Mouse (Mus musculus): ENCODE measurements around the gene Agap3. TPM values are rescaled to one million over a fixed set of nuclear protein-coding genes. Genes with fewer than 3 reads are reported as not detected.

The Agap3 gene
- polyA plus RNA-seq, 1 experiment from 2014 or later = 33.9 TPM

DNA sequence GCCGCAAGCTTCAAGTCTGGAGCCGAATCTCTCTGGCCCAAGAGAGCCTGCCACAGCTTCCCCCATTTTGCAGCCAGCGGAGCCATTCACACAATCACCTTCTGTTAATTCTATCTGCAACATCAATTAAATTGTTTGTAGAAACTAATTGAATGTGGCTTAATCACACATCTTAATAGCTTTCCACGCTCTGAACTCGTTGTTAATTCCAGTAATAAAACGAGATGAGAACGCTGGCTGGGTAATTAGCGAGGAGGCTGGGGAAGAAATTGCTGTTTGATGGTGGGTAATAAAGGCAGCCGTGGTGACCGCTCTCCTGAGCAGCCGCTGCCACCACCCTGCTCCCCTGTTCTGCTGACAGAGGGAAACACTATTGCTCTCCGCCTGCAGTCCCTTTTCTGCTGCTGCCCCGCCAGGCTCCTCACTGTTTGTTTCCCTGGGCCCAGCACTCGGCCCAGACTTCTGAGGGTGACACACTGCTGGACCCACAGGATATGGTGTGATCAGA lies 38.5 kb downstream of the Agap3 start:
- H3K36me3 ChIP-seq (ENCODE audit: control insufficient read depth, insufficient read depth, low read length) = peaks cover 95% of the 10 kb centered on the region
- DNase-seq (ENCODE audit: low spot score) = no peak
- H3K4me3 ChIP-seq (ENCODE audit: low read depth, low read length) = no peak overlapping the region
- no peaks in the 10 kb centered on the region for H3K9me3 ChIP-seq (ENCODE audit: control insufficient read depth, low read length)
- H3K27ac ChIP-seq (replicated peaks; ENCODE audit: low read depth, low read length) = no peak overlapping the region
- no peak overlapping the region for H3K4me2 ChIP-seq (ENCODE audit: low read depth, low read length)
- no peak overlapping the region for H3K9ac ChIP-seq (ENCODE audit: low read depth, low read length)
- 78% methylated on average over 13 of the region's 14 CpGs for WGBS
- no peaks in the 10 kb centered on the region for H3K27me3 ChIP-seq (replicated peaks; ENCODE audit: control insufficient read depth, insufficient read depth, low read length)
- no peak for ATAC-seq (ENCODE audit: low read depth)
- no peaks in the 10 kb centered on the region for H3K4me1 ChIP-seq (ENCODE audit: control insufficient read depth, insufficient read depth, low read length)

DNA sequence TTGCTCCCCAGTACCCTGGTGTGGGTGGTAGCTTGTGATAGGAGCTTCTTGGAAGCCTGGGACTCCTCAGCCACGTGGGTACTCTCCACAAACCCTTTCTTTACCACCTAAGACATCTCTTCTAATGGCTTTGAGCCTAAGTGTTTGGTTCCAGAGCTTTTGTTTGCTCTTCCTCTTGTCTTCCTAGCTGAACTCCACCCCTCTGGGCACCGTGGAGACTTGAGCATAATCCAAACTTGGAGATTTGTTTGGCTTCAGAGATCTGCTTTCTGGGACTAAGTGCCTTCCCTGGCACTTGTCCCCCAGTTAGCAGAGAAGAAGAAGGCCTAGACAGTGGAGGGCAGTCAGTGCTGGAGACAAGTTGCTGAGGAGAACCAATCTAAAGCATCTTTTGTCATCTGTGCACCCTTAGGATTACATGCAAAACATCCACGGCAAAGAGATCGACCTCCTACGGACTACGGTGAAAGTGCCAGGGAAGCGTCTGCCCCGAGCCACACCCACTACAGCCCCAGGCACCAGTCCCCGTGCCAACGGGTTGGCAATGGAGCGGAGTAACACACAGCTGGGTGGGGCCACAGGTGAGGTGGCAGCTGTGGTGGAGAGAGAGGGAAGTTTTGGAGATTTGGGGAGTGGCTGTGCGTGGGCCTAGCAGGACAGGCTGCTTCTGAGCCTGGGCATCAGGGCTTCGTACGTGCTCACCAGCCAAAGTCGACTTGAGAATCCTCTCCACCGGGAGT lies 40.7 kb downstream of the Agap3 start:
- no peaks in the 10 kb centered on the region for H3K4me1 ChIP-seq (ENCODE audit: control insufficient read depth, insufficient read depth, low read length)
- WGBS = 83% methylated on average over 16 of the region's 16 CpGs
- H3K36me3 ChIP-seq (ENCODE audit: control insufficient read depth, insufficient read depth, low read length) = peaks cover 96% of the 10 kb centered on the region
- no peak for ATAC-seq (ENCODE audit: low read depth)
- no peaks in the 10 kb centered on the region for H3K9me3 ChIP-seq (ENCODE audit: control insufficient read depth, low read length)
- H3K27me3 ChIP-seq (replicated peaks; ENCODE audit: control insufficient read depth, insufficient read depth, low read length) = no peaks in the 10 kb centered on the region
- DNase-seq (ENCODE audit: low spot score) = no peak
- no peak overlapping the region for H3K9ac ChIP-seq (ENCODE audit: low read depth, low read length)
- no peak overlapping the region for H3K4me2 ChIP-seq (ENCODE audit: low read depth, low read length)
- H3K4me3 ChIP-seq (ENCODE audit: low read depth, low read length) = no peak overlapping the region
- no peak overlapping the region for H3K27ac ChIP-seq (replicated peaks; ENCODE audit: low read depth, low read length)

DNA sequence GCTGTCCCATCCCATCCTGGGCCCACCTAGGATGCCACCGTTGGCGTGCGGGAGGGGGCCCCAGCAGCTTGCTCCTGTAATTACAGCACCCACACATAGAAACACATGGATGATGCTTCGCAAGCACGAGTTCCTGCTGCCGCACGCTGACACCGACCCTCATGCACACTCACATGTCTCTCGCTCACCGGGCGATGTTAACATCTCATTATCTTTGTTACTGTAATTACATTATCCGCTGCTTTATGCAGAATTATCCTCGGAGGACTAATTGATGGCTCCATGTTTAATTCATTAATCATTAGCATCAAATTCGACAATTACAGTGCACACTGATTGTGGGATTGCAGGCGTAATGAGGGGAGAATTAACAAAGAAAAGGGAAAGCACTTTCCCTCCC lies 43.0 kb downstream of the Agap3 start:
- peaks cover 96% of the 10 kb centered on the region for H3K36me3 ChIP-seq (ENCODE audit: control insufficient read depth, insufficient read depth, low read length)
- no peaks in the 10 kb centered on the region for H3K9me3 ChIP-seq (ENCODE audit: control insufficient read depth, low read length)
- 80% methylated on average over 15 of the region's 15 CpGs for WGBS
- no peak overlapping the region for H3K4me3 ChIP-seq (ENCODE audit: low read depth, low read length)
- DNase-seq (ENCODE audit: low spot score) (no peak), ATAC-seq (ENCODE audit: low read depth) (no peak)
- H3K27me3 ChIP-seq (replicated peaks; ENCODE audit: control insufficient read depth, insufficient read depth, low read length) = no peaks in the 10 kb centered on the region
- no peak overlapping the region for H3K4me2 ChIP-seq (ENCODE audit: low read depth, low read length)
- no peak overlapping the region for H3K9ac ChIP-seq (ENCODE audit: low read depth, low read length)
- no peak overlapping the region for H3K27ac ChIP-seq (replicated peaks; ENCODE audit: low read depth, low read length)
- H3K4me1 ChIP-seq (ENCODE audit: control insufficient read depth, insufficient read depth, low read length) = no peaks in the 10 kb centered on the region

DNA sequence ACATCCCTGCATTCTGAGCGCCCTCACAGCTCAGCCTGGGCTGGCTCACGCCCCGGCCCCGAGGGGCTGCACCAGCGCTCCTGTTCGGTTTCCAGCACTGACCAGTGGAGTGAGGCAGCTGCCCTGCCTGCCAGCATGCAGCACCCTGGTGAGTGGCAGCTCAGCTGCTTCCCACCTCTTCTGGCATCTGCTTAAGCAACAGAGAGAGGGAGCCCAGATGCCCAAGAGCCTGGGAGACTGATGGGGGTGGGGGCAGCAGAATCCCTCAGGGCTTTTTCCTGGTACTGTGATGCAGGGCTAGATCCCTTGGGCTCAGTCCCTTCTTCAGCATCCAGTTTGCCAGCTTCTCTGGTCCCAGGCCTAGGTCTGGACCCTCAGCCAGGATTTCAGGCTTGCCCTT lies 44.8 kb downstream of the Agap3 start:
- Histone ChIP-seq H3K9ac (ENCODE audit: low read depth, low read length) (no peak overlapping the region), H3K27ac (replicated peaks; ENCODE audit: low read depth, low read length) (no peak overlapping the region), H3K36me3 (ENCODE audit: control insufficient read depth, insufficient read depth, low read length) (peaks cover 96% of the 10 kb centered on the region), H3K9me3 (ENCODE audit: control insufficient read depth, low read length) (no peaks in the 10 kb centered on the region), H3K4me2 (ENCODE audit: low read depth, low read length) (no peak overlapping the region), H3K27me3 (replicated peaks; ENCODE audit: control insufficient read depth, insufficient read depth, low read length) (no peaks in the 10 kb centered on the region), H3K4me1 (ENCODE audit: control insufficient read depth, insufficient read depth, low read length) (no peaks in the 10 kb centered on the region), H3K4me3 (ENCODE audit: low read depth, low read length) (no peak overlapping the region)
- 57% methylated on average over 6 of the region's 6 CpGs for WGBS
- DNase-seq (ENCODE audit: low spot score) (no peak), ATAC-seq (ENCODE audit: low read depth) (no peak)

DNA sequence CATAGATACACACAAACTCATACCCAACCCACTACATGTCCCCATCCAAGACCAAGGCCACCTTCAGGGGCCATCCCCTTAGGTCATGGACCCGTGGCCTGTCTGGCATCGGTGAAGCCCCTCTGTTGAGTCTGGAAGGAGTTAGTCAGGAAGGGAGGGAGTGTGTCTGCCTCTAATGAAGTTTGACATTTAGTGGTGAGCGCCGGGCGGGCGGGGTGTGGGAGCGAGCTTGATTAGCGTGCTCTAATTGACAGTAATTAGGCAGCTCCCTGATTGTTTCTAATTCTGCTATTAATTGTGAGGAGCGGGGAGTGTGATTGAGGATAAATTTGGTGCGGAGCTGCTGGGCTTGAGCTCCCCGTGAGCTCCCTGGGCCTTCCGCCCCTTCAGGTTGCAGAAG lies 45.5 kb downstream of the Agap3 start:
- no peak for ATAC-seq (ENCODE audit: low read depth)
- Histone ChIP-seq H3K36me3 (ENCODE audit: control insufficient read depth, insufficient read depth, low read length) (peaks cover 94% of the 10 kb centered on the region), H3K9me3 (ENCODE audit: control insufficient read depth, low read length) (no peaks in the 10 kb centered on the region), H3K9ac (ENCODE audit: low read depth, low read length) (no peak overlapping the region), H3K4me1 (ENCODE audit: control insufficient read depth, insufficient read depth, low read length) (no peaks in the 10 kb centered on the region), H3K27ac (replicated peaks; ENCODE audit: low read depth, low read length) (no peak overlapping the region), H3K4me3 (ENCODE audit: low read depth, low read length) (no peak overlapping the region), H3K4me2 (ENCODE audit: low read depth, low read length) (no peak overlapping the region), H3K27me3 (replicated peaks; ENCODE audit: control insufficient read depth, insufficient read depth, low read length) (no peaks in the 10 kb centered on the region)
- WGBS = 62% methylated on average over 12 of the region's 12 CpGs
- no peak for DNase-seq (ENCODE audit: low spot score)

DNA sequence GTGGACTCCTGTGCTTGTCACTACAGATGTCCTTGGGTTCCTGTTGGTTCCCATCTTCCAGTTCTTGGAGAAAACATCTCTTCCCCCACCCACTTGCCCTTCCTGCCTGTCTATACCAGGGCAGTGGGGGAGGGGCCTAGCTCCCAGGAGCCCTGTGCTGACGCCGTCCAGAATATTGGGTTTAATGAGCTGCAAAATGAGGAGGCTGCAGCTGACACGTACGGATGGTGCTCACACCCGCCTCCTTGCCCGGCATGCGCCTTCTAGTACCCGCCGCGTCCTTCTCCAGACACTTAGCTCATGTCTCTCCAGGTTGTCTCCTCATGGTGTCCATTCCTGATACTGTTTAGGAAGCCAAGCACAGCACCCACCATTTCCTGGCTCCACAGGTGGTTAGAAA lies 47.1 kb downstream of the Agap3 start:
- Histone ChIP-seq H3K27ac (replicated peaks; ENCODE audit: low read depth, low read length) (no peak overlapping the region), H3K9ac (ENCODE audit: low read depth, low read length) (no peak overlapping the region), H3K27me3 (replicated peaks; ENCODE audit: control insufficient read depth, insufficient read depth, low read length) (no peaks in the 10 kb centered on the region), H3K36me3 (ENCODE audit: control insufficient read depth, insufficient read depth, low read length) (peaks cover 83% of the 10 kb centered on the region), H3K4me1 (ENCODE audit: control insufficient read depth, insufficient read depth, low read length) (no peaks in the 10 kb centered on the region), H3K9me3 (ENCODE audit: control insufficient read depth, low read length) (no peaks in the 10 kb centered on the region), H3K4me2 (ENCODE audit: low read depth, low read length) (no peak overlapping the region), H3K4me3 (ENCODE audit: low read depth, low read length) (no peak overlapping the region)
- no peak for DNase-seq (ENCODE audit: low spot score)
- no peak for ATAC-seq (ENCODE audit: low read depth)
- 78% methylated on average over 10 of the region's 10 CpGs for WGBS

DNA sequence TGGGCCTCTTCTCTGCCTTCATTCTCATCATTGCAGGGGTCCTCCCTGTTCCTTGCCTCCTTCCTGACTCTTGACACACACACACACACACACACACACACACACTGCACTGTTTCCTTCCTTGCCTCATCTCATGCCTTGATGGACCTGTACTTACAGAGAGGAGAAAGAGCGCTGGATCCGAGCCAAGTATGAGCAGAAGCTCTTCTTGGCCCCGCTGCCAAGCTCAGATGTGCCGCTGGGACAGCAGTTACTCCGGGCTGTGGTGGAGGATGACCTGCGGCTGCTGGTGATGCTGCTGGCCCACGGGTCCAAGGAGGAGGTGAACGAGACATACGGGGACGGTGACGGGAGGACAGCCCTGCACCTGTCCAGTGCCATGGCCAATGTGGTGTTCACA lies 48.9 kb downstream of the Agap3 start:
- 73% methylated on average over 11 of the region's 11 CpGs for WGBS
- DNase-seq (ENCODE audit: low spot score) (peak; percentile 65), ATAC-seq (ENCODE audit: low read depth) (no peak)
- Histone ChIP-seq H3K9ac (ENCODE audit: low read depth, low read length) (no peak overlapping the region), H3K36me3 (ENCODE audit: control insufficient read depth, insufficient read depth, low read length) (peaks cover 67% of the 10 kb centered on the region), H3K9me3 (ENCODE audit: control insufficient read depth, low read length) (no peaks in the 10 kb centered on the region), H3K27ac (replicated peaks; ENCODE audit: low read depth, low read length) (no peak overlapping the region), H3K27me3 (replicated peaks; ENCODE audit: control insufficient read depth, insufficient read depth, low read length) (peaks cover 9% of the 10 kb centered on the region), H3K4me3 (ENCODE audit: low read depth, low read length) (no peak overlapping the region), H3K4me1 (ENCODE audit: control insufficient read depth, insufficient read depth, low read length) (0 out of 2 replicates have a peak, but pooled peaks cover 3% of the 10 kb centered on the region), H3K4me2 (ENCODE audit: low read depth, low read length) (no peak overlapping the region)

DNA sequence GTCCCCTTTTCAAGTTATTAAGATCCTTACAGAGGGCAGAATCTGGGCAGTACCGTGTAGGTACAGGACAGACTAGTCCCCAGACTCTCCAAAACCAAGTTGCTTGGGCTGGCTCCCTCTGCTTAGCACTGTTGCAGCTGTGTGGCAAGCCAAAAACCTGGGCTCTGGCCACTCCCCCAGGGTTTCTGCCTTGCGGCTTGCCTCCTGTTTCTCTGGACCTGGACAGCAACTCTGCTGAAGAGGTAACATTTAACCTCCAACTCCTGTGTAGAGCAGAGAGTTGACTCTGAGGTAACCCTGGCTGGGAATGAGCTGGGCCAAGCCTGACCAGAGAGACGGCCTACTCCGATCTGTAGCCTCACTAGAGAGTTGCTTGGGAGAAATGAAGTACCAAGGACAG lies 50.8 kb downstream of the Agap3 start:
- WGBS = 71% methylated on average over 4 of the region's 4 CpGs
- Histone ChIP-seq H3K36me3 (ENCODE audit: control insufficient read depth, insufficient read depth, low read length) (peaks cover 51% of the 10 kb centered on the region), H3K27ac (replicated peaks; ENCODE audit: low read depth, low read length) (no peak overlapping the region), H3K27me3 (replicated peaks; ENCODE audit: control insufficient read depth, insufficient read depth, low read length) (peaks cover 9% of the 10 kb centered on the region), H3K9ac (ENCODE audit: low read depth, low read length) (no peak overlapping the region), H3K4me3 (ENCODE audit: low read depth, low read length) (no peak overlapping the region), H3K4me1 (ENCODE audit: control insufficient read depth, insufficient read depth, low read length) (0 out of 2 replicates have a peak, but pooled peaks cover 3% of the 10 kb centered on the region), H3K9me3 (ENCODE audit: control insufficient read depth, low read length) (no peaks in the 10 kb centered on the region), H3K4me2 (ENCODE audit: low read depth, low read length) (no peak overlapping the region)
- ATAC-seq (ENCODE audit: low read depth) (no peak), DNase-seq (ENCODE audit: low spot score) (no peak)

DNA sequence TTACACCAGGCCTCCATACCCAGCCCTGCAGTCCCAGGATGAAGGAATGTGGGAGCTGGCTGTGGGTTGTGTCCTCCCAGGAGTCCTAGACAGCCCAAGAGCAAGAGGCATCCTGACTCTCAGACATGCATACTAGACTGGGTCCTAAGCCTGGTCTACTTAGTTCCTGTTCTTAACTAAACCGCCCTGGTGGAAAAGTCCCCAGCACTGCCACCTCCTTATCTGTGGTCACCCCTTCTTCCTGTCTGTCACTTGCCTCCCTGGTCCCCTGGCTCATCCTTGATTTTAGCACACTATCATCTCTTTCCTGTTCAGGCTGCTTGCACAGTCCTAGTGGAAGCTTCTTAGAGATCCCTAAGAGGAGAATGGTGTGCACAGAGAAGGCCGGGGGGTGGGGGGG lies 53.5 kb downstream of the Agap3 start:
- WGBS = 30% methylated on average over 2 of the region's 2 CpGs
- Histone ChIP-seq H3K4me3 (ENCODE audit: low read depth, low read length) (no peak overlapping the region), H3K9me3 (ENCODE audit: control insufficient read depth, low read length) (no peaks in the 10 kb centered on the region), H3K9ac (ENCODE audit: low read depth, low read length) (no peak overlapping the region), H3K4me1 (ENCODE audit: control insufficient read depth, insufficient read depth, low read length) (0 out of 2 replicates have a peak, but pooled peaks cover 3% of the 10 kb centered on the region), H3K36me3 (ENCODE audit: control insufficient read depth, insufficient read depth, low read length) (peaks cover 23% of the 10 kb centered on the region), H3K27me3 (replicated peaks; ENCODE audit: control insufficient read depth, insufficient read depth, low read length) (peaks cover 9% of the 10 kb centered on the region), H3K4me2 (ENCODE audit: low read depth, low read length) (no peak overlapping the region), H3K27ac (replicated peaks; ENCODE audit: low read depth, low read length) (no peak overlapping the region)
- ATAC-seq (ENCODE audit: low read depth) = no peak
- no peak for DNase-seq (ENCODE audit: low spot score)
